Mouse (Mus musculus) right cerebral cortex, postnatal 36 days (tissue): ENCODE results near the gene 5430427O19Rik.

Source experiments
- DNase-seq, 2 experiments: peaks; one replicate each; pipeline ENCODE4 v3.0.0; 2022; ENCODE audit warnings: low spot score in 2 of 2, mixed read lengths in 1 of 2

The 5430427O19Rik gene

DNA sequence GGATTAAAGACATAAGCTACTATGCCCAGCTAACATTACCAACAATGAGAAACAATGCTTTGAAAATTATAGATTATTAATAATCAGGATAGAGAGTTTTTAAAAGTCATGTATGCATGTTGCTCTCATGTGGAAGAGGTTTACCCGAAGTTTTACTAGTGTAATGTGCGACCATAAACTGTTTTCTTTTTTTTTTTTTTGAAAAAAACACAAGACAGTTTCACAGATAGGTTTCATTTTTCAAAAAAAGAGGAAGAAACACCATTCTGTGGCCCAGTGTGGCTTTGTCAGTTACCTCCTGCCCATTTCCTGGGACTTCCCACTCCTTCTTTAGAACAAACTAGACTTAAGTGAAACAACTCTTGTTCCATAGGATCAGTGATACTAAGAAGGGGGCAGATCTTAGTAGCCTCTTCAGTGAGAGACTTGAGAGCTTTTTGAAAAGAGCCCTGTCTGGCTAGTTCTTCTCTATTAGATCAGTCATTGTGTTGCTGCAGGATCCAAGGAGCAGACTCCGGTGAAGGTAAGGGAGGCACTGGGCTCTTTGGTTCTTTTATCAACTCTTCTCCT lies at the start of gene 5430427O19Rik:
Gene 5430427O19Rik (plus strand): TSS at position 441 of the 570 bp plus-strand sequence.
- DNase-seq, result no peak

DNA sequence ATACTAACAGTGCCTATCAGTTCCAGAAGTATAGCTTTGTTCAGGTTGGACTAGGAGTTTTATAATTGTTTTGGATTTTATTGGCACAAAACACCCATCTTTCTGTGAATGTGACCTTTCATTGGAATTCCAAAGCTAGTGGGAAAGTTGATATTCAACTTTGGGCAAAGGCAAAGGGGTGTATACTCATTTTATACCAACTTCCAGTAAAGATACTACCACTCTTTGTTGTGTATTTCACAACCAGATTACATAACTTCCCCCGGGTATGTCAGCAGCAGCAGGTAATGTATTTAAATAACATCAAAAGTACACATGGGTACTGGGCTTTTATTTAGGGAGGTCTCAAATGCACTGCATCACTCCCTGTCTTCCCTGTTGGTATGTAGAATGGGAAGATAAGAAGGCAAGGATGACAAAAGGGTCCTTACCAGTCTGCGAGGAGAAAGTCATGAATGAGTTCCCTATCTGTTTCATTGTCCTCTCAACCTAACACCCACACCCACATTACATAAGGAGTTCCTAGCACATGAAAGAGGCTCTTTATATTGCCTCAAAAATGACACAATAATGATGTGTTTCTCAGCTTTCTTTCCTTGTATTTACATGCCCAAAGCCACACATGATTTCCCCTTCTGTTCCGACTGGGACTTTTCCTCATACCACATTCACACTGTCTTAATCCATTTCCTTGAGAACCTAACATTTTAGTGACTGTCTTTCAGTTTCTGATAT lies 42.3 kb upstream of the 5430427O19Rik start:
- no peak for DNase-seq

- DNase-seq, result peak in 1 of 2 experiments; percentile 5
Measured at GRCm38 (mm10) chrX:85829000-85829399, 41.2 kb upstream of the 5430427O19Rik start.

DNA sequence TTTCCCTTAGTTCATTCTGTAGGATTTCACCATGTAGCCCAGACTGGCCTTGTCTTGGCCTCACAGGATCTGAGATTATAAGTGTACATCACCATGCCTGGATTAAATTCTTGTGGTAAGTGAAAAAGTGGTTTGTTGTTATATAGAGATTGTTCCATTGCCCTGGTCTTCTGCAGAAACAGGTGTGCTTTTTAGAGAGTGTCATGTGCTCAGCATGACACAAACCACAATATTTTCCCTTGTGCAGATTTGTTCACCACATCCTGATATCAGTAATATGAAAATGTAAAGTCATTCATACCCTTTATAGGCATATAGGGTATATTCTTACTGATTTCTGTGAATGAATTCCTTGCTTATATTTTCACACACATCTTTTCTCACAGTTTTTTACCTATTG lies 31.0 kb upstream of the 5430427O19Rik start:
- no peak for DNase-seq

DNA sequence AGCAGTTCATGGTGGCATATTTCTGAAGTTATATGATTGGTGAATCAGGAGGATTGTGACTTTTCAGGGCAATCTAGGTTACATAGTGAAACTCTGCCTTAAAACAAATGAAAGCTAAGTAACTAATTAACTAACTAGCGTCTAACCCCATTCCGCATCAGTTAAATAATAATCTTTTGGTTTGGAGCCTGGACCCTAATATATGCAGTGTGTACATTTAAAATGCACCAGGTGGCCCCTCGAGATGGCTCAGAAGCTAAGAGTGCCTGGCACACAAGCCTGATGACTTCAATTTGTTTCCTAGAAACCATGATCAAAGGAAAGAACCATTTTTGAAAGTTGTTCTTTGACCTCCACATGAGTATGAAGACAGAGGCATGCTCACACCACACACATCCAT lies 14.2 kb upstream of the 5430427O19Rik start:
- DNase-seq, result no peak

GRCm38 (mm10) chrX:85857169-85857568 lies 13.0 kb upstream of the 5430427O19Rik start:
- no peak for DNase-seq

- no peak for DNase-seq
Measured at GRCm38 (mm10) chrX:85868079-85868478, 2.1 kb upstream of the 5430427O19Rik start.

DNA sequence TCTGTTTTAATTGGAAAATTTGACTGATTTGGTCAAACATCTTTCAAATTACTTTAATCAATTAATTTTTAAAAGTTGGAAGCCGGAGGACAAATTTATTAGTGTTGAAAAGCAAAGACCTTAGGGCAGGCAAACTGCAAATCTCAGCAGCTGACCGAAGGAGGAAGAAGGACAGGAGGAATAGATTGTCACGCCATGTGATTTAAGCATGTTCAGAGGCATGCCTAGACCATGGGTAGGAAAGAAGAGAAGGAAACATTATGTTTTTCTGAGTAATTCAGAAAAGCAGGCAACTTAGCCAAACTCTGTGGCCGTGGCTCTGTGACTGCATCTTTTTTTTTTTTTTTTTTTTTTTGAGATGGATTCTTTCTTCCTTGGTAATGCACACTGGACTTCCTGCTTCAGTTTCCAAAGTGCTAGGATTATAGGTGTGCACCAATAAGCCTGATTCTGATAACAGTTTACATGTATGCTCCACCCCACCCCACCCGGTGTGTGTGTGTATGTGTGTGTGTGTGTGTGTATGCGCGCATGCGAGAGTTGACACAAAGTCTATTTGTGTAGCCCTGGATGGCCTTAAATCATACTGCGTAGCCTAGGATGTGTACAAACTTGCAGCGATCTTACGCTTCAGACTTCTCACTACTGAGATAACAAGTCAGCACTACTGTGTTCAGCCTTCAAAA lies 1.4 kb downstream of the 5430427O19Rik start:
- no peak for DNase-seq

DNA sequence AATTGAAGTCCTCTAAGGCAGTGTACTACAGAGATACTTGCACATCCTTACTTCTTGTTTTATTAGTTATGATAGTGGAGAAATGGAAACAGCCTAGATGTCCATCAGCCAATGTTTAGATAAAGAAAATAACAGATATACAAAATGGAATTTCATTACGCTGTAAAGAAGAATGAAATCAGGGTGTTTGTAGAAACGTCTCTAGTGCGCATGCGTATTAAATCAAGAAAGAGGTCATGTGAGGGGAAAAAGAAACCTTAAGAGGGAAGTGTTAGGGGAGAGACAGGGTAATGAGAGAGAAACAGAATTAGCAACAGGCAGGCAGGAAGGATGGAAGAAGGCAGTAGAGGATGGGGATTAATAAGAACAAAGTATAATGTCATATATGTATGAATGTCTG lies 4.2 kb downstream of the 5430427O19Rik start:
- no peak for DNase-seq

GRCm38 (mm10) chrX:85875951-85876350 lies 5.8 kb downstream of the 5430427O19Rik start:
- DNase-seq, result no peak

DNA sequence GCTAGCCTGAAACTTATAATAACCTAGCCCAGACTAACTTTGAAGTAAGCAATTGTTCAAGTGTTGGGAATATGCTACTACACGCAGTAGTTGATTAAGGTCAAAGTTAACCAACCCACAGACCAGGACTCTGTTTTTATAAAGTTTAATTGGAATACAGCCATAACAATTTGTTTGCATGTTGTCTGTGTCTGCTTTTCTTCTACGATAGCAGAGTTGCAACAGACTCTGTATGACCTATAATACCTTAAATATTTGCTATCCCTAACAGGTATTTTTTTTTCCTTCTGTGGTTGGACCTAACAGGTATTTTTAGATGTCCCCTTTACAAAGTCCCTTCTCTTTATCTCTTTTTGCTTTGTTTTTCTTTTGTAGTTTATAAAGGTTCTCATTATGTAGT lies 7.6 kb downstream of the 5430427O19Rik start:
- DNase-seq, result no peak

GRCm38 (mm10) chrX:85878293-85878692 lies 8.1 kb downstream of the 5430427O19Rik start:
- no peak for DNase-seq

GRCm38 (mm10) chrX:85879198-85879977 lies 9.2 kb downstream of the 5430427O19Rik start:
- peak in 1 of 2 experiments; percentile 1 for DNase-seq

- DNase-seq, result no peak
Measured at GRCm38 (mm10) chrX:85886651-85887050, 16.5 kb downstream of the 5430427O19Rik start.

DNA sequence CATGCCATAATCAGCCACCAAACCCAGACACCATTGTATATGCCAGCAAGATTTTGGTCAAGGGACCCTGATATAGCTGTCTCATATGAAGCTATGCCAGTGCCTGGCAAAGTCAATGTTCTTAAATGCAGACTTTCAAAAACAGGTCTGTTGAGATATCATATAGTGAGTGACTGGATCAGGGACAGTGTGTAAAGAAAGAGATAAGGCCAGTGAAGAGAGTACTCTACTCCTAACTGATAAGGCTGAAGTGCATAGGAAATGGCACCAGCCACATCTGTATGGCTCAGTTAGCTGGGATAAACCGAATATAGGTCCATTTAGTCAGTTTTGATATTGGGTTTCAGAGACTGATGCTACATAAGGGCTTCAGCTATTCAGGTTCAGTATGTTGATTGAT lies 31.0 kb downstream of the 5430427O19Rik start:
- no peak for DNase-seq

- DNase-seq, result no peak
Measured at GRCm38 (mm10) chrX:85919034-85919433, 48.9 kb downstream of the 5430427O19Rik start.

DNA sequence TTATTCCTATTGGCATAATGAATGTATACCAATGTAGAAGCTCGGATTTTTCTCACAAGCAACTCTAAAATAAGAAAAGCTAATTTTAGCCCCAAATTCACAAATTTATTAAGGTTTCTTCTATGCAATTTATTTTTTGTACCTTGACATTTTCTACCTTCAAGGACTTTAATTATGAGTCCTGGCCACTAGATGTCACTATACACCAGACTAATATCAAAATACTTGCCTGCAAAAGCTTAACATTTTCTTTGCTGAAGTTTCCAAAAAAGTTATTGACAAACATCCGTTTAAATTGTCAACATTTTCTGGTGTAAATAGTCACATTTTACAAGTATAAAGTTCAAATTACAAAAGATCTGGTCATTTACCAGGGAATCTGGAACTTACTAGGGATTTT lies 62.8 kb downstream of the 5430427O19Rik start:
- DNase-seq, result no peak
